Mouse (Mus musculus) ovary, postnatal 14 days (tissue): ENCODE results near the gene Ubac1.

Source experiments
- DNase-seq: peaks from one replicate; pipeline ENCODE4 v3.0.0; 2022; ENCODE audit warnings: low spot score

The Ubac1 gene

DNA sequence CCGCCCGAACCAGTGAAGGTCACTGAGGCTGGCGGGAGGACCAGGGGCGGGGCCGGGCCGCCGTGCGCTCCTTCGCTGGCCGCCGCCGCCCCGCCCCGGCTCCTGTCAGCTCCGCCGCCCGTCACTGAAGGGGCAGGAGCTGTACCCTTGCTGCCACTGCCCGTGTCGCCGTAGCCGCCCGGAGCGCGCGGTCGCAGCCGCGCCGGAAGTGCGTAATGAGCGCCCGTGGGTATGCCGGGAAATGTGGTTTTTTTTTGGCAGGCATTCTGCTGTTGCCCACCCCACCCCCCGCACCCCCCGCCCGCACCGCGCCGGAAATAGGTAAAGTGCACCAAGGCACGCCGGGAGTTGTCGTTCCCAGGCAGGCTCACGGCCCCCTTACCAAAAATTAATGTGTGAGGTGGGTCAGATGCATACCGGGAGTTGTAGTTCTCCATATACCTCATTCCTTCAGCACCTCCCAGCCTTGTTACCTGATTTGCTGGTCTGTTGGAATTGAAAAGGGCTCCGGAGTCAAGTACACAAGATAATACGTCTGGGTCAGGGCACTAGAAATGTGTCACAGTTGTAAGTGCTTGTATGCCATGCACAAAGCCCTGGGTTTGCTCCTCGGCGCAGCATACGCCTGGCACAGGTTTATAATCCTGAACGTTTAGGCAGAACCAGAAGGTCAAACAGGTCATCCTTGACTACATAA, at the start of gene Ubac1:
Ubac1 (minus strand) TSS at position 187 of the 697 bp plus-strand sequence.
- peak; percentile 78 for DNase-seq

DNA sequence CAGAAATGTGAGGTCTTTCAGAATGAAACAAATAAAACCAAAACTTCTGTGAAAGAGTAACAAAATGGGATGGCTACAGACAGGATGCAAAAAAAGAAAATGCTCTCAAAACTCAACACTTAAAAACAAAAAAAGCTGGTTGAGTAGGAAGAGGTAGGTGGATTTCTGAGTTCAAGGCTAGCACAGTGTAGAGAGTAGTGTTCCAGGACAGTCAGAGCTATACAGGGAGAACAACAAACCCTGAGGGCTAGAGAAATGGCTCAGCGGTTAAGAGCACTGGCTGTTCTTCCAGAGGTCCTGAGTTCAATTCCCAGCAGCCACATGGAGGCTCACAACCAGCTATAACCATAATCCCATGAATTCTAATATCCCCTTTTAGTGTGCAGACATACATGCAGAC, 47.0 kb upstream of the Ubac1 start:
- DNase-seq, result no peak

DNA sequence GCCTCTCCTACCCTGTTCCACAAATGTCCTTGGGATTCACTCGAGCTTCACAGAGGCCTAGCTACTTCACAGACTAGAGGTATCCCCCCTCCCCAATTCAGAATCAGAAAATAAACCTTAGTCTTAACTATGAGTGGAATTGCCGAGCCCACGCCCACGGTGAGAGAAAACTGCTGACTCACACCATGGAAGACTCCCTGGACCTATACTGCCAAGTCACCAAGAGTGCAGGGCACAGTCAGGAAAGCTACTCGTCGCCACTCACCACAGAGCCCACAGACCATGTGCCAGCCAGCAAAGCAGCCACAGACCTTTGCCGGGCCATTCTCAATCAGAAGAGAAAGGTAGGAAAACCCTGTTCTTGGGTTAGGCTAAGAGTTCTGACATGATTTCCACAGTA, 46.6 kb upstream of the Ubac1 start:
- no peak for DNase-seq

DNA sequence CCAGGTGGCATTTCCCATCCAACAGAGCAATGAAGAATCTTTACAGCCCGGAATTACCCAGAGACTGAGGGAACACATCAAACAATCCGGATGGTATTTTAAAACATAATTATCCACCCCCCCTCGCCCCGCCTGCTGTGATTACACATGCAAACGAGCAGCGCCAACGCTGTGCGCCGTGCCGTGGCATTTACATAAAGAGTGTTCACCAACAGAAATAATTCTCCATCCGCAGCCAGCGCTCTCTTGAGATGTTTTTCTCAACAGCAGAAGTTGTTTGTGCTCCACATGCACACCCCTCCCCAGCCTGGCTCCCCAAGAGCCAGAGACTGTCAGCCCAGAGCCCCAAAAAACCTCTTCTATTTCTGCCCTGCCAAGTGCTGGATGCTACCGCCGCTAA, 45.0 kb upstream of the Ubac1 start:
- no peak for DNase-seq

DNA sequence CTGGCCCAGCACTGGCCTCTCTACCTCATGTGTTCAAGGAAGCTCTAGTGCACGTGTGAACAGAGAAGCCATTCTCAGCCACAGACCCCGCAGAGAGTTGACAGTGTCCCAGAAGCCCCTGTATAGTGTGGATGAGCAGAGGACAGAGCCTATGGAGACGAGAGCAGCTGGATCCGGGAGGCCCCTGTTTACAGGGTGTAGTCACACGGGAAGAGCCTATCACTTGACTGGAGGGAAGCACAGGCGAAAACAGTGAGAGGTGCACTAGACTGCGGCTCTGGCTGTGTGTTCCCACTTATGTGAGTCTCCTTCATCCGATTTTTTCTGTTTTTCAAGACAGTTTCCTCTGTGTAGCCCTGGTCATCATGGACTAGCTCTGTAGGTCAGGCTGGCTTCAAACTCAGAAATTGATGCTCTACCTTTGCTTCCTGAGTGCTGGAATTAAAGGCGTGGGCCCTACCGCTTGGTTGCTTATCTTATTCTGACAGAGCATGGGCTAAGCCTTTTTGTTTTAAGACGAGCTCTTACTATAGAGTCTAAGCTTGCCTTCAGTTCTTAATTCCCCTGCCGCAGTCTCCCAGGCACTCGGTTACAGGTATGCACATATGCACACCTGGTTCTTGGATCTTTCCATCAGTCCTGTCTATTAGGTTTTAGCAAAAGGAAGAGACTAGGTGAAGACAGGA, 41.3 kb upstream of the Ubac1 start:
- DNase-seq, result no peak

DNA sequence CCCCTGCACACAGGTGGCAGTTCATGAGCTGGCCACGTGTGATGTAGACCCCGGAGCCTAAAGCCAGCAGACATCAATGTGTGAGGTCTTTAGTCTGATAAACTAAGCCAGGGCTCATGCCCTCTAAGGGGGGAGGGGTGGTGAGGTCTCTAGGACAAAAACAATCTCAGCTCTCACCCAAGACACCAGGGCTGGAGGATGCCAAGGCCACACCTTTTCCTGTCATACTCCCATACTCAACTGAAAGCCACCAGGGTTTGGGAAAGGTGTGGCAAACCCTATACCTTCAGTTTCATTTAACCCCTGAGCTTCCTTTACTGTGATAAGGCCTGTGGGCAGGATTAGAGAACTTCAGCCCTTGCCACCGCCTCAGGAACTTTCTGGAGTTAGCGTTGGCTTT, 40.7 kb upstream of the Ubac1 start:
- no peak for DNase-seq

- no peak for DNase-seq
Observed at GRCm38 (mm10) chr2:26061018-26061666, 39.6 kb upstream of the Ubac1 start.

GRCm38 (mm10) chr2:26057053-26057452, 35.5 kb upstream of the Ubac1 start:
- DNase-seq, result no peak

DNA sequence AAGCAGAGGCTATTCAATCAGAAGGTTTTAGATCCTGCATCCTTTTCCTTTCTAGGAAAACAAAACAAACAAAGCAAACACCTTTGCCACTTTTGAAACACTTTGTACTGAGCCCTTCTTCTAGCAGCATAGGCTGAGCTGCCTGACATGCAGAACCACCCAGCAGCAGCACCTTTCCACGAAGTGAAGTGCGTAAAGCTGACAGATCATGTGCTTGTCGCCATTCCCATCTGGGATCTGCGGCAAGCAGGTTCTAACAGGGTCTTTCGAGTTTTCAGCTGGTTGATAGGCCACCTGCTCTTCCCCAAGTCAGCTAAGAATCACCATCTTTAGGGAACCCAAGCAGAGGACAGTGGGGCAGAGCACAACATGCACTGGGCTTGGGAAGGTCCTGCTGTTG, 34.7 kb upstream of the Ubac1 start:
- no peak for DNase-seq

GRCm38 (mm10) chr2:26055747-26056102, 34.2 kb upstream of the Ubac1 start:
- no peak for DNase-seq

DNA sequence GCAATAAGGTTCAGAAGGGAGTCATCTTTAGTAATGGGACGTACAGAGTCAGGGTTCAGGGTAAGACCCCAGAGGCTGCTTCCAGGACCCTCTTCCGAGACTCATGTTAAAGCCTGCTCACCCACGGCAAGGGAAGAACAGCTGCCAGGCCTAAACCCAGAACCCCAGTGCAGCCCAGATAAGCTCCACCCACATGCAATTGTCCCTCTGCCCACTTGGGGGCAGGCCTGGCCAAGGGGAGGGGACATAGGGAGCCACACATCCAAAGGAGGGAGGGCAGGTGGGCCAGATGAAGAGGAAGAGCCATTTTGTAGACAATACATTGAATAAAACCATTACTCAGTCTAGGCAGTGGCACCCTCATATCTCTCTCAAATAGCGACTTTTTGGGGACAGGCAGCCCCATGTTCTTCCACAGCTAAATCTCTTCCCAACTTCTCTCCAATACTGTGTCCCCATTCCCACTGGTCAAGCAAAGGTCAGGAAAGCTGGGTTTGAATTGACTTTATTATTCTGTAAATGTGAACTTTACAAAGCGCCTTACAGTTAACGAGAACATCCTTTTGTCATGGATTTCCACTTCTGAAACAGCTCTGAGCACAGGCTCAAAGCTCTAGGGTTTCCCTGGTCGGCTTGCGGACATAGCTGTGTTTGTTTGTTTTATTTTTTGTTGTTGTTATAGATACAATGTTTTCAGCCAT, 33.6 kb upstream of the Ubac1 start:
- DNase-seq, result peak; percentile 66

DNA sequence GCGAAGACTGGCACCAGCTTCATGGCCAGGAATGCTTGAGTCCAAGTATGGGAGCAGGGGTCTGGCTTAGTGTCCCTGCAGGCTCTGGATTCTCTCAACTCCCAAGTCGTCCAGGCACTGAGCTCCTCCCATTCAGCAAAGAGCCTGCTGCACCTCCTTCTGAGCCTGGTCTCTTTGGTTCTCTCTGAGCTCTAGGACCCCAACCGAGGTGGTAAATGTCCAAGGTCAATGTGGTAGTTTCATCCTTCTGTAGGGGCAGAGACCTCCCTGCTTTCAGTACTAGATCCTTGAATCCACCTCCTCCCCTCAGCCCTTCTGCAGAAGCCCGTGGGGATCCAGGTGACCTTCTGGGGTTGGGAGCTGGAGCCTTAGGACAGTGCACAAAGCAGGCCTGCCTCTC, 31.3 kb upstream of the Ubac1 start:
- DNase-seq, result no peak

DNA sequence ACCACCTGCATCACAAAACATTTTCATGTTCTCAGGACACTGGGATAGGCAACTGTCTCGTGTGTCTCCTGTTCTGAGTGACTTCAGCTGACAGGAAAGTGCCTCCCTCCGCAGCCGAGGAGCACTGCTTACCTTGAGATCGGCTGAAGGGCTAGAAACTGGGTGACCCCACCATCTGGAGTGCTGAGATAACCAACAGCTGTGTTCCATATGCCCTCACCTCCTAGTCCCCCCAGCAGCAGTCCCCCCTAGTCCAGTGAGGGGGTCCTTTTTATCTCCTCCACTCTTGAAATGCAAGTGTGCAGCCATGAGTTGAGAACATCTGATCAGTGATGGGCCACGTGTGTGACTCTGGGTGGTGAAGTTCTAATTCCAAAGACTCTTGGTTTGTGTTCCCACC, 27.3 kb upstream of the Ubac1 start:
- no peak for DNase-seq

- no peak for DNase-seq
Observed at GRCm38 (mm10) chr2:26044216-26044615, 22.7 kb upstream of the Ubac1 start.

GRCm38 (mm10) chr2:26042603-26043002, 21.1 kb upstream of the Ubac1 start:
- DNase-seq, result no peak

DNA sequence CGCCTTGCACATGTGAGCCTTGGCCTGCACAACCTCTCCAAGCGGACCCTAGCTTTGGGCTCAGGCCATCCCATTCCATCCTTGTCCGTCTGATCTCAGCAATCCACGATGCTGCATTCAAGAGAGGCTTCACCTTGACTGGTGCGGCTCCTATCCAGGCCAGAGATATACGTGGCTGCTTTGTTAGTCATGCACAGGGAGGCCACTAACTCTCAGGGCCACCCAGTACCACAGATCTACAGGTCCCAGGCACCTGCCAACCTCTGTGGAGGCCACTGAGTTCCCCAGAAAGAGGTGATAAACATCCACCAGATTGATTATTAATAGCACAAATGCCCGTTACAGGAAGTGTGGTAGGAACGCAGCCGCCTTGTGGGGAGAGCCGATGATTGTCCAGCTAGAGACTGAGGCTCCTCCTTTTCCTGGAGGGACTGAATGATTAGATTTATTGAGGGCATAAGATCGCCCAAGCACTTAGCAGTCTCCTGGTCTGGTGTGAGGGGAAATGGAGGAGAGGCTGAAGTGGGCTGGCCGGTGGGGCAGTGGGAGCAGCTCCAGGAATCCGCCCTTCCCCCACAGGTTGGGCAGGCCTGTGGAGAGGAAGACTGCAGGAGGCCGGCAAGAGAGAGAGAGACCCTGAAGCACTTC, 19.7 kb upstream of the Ubac1 start:
- no peak for DNase-seq

GRCm38 (mm10) chr2:26039951-26040350, 18.4 kb upstream of the Ubac1 start:
- DNase-seq, result no peak

DNA sequence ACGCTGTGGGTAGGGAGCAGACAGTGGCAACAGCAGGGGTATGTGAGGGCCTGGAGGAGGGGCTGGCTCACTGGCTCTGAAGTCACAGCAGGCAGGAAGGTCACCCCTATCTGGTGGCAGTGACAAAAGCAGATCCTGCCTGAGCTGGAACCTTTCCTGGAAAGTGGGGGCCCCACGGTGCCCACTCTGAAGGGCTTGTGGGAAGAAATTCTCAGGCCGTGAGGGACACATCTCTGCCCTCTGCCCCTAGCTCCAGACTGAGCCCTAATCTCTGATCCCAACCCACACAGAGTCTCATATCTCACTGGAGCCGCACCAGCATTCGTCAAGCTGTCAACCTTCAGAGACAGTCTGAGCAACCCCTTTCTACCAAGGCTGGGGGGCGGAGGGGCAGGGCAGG, 15.8 kb upstream of the Ubac1 start:
- DNase-seq, result no peak

GRCm38 (mm10) chr2:26034344-26035050, 12.9 kb upstream of the Ubac1 start:
- DNase-seq, result no peak

DNA sequence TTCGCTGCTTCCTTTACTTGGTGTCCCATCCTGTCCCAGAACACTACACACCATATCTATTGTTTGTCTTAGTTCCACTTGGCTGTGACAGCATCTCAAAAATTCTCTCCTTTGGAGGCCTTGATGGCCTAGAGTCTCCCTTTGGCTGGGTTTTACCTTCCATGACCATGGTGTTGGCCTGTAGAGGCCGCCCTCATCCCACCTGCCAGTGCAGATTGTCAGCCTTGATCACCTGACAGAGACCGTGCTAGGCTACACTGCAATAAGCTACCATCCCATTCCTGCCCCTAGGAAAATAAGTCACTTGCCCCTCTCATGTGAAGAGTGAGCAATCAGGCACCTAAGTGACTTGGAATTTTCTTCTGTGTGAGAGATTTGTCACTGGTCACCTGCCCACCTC, 8.7 kb upstream of the Ubac1 start:
- no peak for DNase-seq
